Comparison of ENCODE assay signal across 11 mouse cellular contexts in genomic region chr12:70523379-70523778, GRCm38 (mm10).
"Had no signal": no experiment of that assay in that cellular context is flagged by ENCODE, and none has a peak within 500 bp of the region (broad histone marks: within the 10 kb centered on the region; RNA-seq: fewer than 3 reads in every experiment).

No protein-coding gene starts in this region.

- H3K4me2 ChIP-seq: limb, embryonic 15.5 days; liver, embryonic 12.5 days; lung, embryonic 15.5 days; midbrain, embryonic 12.5 days had no signal

- ATAC-seq: liver, embryonic 12.5 days; midbrain, embryonic 16.5 days had no signal

- H3K4me3 ChIP-seq: limb, embryonic 15.5 days; liver, embryonic 12.5 days; lung, embryonic 15.5 days; midbrain, embryonic 12.5 days had no signal

- H3K27me3 ChIP-seq: limb, embryonic 15.5 days; liver, embryonic 12.5 days; lung, embryonic 15.5 days; midbrain, embryonic 12.5 days had no signal

- H3K9ac ChIP-seq: limb, embryonic 15.5 days; liver, embryonic 12.5 days; lung, embryonic 15.5 days; midbrain, embryonic 12.5 days had no signal

- H3K4me1 ChIP-seq: limb, embryonic 15.5 days; liver, embryonic 12.5 days; lung, embryonic 15.5 days; midbrain, embryonic 12.5 days had no signal

- DNase-seq: kidney, adult 11 months; kidney, postnatal 14 days; right cerebral cortex, adult 18-20 months; right cerebral cortex, postnatal 25 days; thymus, adult 2 months; thymus, postnatal 36 days had no signal

- H3K27ac ChIP-seq: limb, embryonic 15.5 days; liver, embryonic 12.5 days; lung, embryonic 15.5 days; midbrain, embryonic 12.5 days had no signal

- H3K36me3 ChIP-seq: limb, embryonic 15.5 days; liver, embryonic 12.5 days; lung, embryonic 15.5 days; midbrain, embryonic 12.5 days had no signal

- H3K9me3 ChIP-seq: limb, embryonic 15.5 days; liver, embryonic 12.5 days; lung, embryonic 15.5 days; midbrain, embryonic 12.5 days had no signal
